Mouse (Mus musculus): ENCODE results near the gene Sox5. TPM values are rescaled to one million over a fixed set of nuclear protein-coding genes. Genes with fewer than 3 reads are reported as not detected.

Gene Sox5
- polyA plus RNA-seq, 1 experiment from 2014 or later = 198 TPM

DNA sequence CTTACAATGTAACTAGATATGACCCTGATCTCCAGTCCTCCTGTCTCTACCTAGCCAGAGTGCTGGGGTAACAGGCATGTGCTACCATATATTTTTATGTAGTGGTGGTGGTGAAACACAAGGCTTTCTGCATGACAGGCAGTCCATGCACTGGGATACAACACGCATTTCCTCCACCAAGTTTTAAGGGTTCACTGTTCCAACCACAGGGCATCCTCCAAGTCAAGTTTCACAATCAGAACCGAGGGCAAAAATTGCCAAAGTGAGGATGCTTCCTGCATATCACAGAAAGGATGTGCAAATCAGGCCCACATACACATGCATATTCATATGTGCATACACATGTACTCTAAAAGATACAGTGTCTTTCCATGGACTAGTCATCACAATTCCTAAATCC is 888.9 kb downstream of the Sox5 start:
- Histone ChIP-seq H3K4me3 (no peak overlapping the region), H3K4me2 (no peak overlapping the region), H3K9ac (no peak overlapping the region), H3K27ac (no peak overlapping the region), H3K36me3 (ENCODE audit: poor library complexity, severe bottlenecking) (no peaks in the 10 kb centered on the region), H3K9me3 (replicated peaks) (no peaks in the 10 kb centered on the region), H3K4me1 (no peaks in the 10 kb centered on the region), H3K27me3 (no peaks in the 10 kb centered on the region)
- WGBS = 95% methylated on average over 2 of the region's 2 CpGs
- no peak for ATAC-seq

DNA sequence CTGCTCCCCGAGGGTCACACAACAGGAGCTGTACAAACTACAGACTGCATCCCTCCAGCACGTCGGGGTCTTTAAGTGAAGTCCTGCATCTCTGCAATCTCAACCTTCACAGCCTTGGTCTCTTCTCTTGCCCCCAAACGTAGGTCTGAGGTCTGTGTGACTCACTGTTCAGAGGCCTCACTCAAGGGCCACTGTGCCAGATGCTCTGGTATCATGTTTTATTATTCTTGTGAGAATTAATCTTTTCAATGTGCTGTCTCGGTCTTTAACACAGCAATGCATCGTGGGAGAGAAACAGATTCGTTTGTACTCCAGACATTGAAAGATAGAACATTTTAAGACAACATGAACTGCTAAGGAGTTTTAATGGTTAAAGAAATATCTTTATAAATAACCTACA is 893.2 kb downstream of the Sox5 start:
- no peaks in the 10 kb centered on the region for H3K27me3 ChIP-seq
- no peaks in the 10 kb centered on the region for H3K9me3 ChIP-seq (replicated peaks)
- no peaks in the 10 kb centered on the region for H3K4me1 ChIP-seq
- H3K4me3 ChIP-seq = no peak overlapping the region
- 81% methylated on average over 7 of the region's 7 CpGs for WGBS
- no peak for ATAC-seq
- H3K27ac ChIP-seq = no peak overlapping the region
- H3K36me3 ChIP-seq (ENCODE audit: poor library complexity, severe bottlenecking) = peaks cover 6% of the 10 kb centered on the region
- no peak overlapping the region for H3K9ac ChIP-seq
- no peak overlapping the region for H3K4me2 ChIP-seq

DNA sequence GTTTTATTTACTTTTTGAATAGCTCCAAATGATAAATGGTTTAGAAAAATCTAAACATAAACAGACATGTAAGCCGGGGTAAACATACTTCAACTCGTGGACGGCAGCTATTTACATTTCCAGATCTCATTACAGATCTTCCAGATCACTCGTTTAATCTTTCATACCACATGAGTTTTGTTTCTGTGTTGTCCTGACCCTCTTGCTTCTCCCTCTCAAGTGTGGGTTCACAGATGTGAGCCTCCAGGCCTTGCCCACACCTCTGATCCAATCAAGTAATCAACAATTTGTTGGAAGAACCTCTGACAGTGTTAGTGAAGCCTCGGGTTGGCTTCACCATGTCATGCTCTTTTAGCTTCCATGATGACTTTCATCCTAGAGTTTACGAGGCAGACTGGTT is 903.3 kb downstream of the Sox5 start:
- Histone ChIP-seq H3K9me3 (replicated peaks) (no peaks in the 10 kb centered on the region), H3K27me3 (no peaks in the 10 kb centered on the region), H3K4me2 (no peak overlapping the region), H3K27ac (no peak overlapping the region), H3K9ac (no peak overlapping the region), H3K36me3 (ENCODE audit: poor library complexity, severe bottlenecking) (0 out of 2 replicates have a peak, but pooled peaks cover 2% of the 10 kb centered on the region), H3K4me1 (peaks cover 8% of the 10 kb centered on the region; the same call in 1 of the 2 replicates), H3K4me3 (no peak overlapping the region)
- WGBS = 90% methylated on average over 6 of the region's 6 CpGs
- ATAC-seq = no peak

DNA sequence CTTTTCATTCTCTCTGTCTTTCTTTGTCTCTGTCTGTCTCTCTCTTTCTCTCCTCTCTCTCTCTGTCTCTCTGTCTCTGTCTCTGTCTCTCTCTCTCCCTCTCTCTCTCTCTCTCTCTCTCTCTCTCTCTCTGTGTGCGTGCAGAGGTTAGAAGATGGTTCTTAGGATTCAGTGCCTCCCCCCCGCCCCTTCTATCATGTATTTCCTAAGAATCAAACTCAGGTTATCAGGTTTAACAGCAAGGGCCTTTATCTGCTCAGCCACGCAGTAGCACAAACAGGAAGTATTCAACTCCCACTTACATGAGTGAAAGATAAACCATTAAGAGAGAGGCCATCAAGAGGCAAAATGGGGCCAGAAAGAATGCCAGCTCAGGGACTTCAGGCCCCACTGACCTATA is 913.0 kb downstream of the Sox5 start:
- 91% methylated on average over 3 of the region's 3 CpGs for WGBS
- no peak for ATAC-seq

DNA sequence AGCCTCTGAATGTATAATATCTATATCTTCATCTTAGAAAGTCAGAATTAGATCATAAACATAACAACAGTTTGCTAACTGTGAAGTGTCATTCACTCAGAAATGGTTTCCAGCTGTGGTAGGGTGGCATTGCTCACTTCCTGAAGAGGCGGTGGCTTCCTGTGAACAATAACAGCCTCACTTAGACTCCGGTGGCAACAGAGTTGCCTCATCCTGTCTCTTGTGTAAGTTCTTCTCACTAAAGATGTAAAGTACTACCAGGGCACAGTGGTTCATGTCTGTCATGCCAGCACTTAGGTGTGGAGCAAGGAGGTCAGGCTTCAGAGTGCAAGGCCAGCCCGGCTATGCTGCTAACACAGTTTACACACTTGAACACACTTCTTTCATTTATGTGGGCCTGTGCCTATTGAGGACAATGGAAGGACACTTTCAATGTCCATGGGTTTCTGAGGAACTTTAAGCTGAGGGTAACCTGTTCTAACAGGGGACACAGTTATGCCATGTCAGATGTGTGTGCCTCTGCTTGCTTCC is 913.6 kb downstream of the Sox5 start:
- Histone ChIP-seq H3K4me1 (peaks cover 7% of the 10 kb centered on the region; the same call in 1 of the 2 replicates), H3K27me3 (no peaks in the 10 kb centered on the region)

More for the DNA sequence above, 913.0 kb downstream of the Sox5 start:
- Histone ChIP-seq H3K9me3 (replicated peaks) (no peaks in the 10 kb centered on the region), H3K27me3 (no peaks in the 10 kb centered on the region), H3K4me3 (no peak overlapping the region), H3K27ac (no peak overlapping the region), H3K9ac (no peak overlapping the region), H3K4me2 (no peak overlapping the region), H3K36me3 (ENCODE audit: poor library complexity, severe bottlenecking) (peaks cover 18% of the 10 kb centered on the region; the same call in 1 of the 2 replicates), H3K4me1 (peaks cover 4% of the 10 kb centered on the region; the same call in 1 of the 2 replicates)

DNA sequence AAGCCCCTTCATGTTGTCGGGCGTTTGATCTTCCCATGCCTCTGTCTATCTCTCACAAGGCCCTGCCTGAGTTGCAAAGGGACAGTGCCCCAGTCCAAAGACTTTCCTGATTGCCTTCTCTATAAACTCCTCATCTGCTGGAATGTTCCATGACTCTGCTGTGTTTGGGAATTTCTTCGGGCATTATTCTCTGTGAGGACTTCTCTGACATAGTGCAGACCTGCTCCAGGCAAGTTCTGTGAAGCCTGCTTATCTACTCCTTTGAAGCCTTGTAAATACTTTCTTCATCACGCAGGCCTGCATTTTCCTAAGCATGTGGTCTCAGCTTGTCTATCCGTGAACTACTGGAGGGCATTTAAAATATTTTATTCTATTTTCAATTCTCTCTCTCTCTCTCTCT is 914.7 kb downstream of the Sox5 start:
- H3K9ac ChIP-seq = no peak overlapping the region
- H3K9me3 ChIP-seq (replicated peaks) = no peaks in the 10 kb centered on the region
- 81% methylated on average over 5 of the region's 5 CpGs for WGBS
- no peak for ATAC-seq
- peaks cover 8% of the 10 kb centered on the region; the same call in 1 of the 2 replicates for H3K4me1 ChIP-seq
- H3K27ac ChIP-seq = no peak overlapping the region
- H3K36me3 ChIP-seq (ENCODE audit: poor library complexity, severe bottlenecking) = peaks cover 8% of the 10 kb centered on the region; the same call in 1 of the 2 replicates
- no peak overlapping the region for H3K4me3 ChIP-seq
- no peaks in the 10 kb centered on the region for H3K27me3 ChIP-seq
- H3K4me2 ChIP-seq = no peak overlapping the region

More for the DNA sequence above, 913.6 kb downstream of the Sox5 start:
- Histone ChIP-seq H3K4me2 (no peak overlapping the region), H3K36me3 (ENCODE audit: poor library complexity, severe bottlenecking) (peaks cover 18% of the 10 kb centered on the region; the same call in 1 of the 2 replicates), H3K9me3 (replicated peaks) (no peaks in the 10 kb centered on the region), H3K9ac (no peak overlapping the region), H3K27ac (no peak overlapping the region), H3K4me3 (no peak overlapping the region)
- no peak for ATAC-seq
- 86% methylated on average over 3 of the region's 3 CpGs for WGBS

DNA sequence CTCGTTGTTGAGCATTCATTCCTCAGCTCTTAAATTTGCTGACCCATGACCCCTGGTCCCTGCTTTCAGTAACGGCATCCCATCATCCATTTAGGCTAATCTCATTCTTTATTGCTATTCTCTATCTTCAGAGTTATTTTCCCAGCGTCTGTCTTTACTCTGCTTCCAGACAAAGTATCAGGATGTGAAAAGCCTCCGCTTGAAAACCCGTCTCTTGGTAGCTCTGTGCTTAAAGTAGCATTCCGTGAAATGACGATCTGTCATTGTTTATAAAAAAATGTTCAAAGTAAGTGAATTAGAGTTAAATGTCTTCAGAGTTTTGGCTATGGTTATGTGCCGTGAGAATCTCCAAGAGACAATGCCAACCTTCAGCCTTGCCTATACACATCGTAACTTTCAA is 915.2 kb downstream of the Sox5 start:
- no peak for ATAC-seq
- no peak overlapping the region for H3K4me2 ChIP-seq
- 75% methylated on average over 9 of the region's 9 CpGs for WGBS
- H3K27ac ChIP-seq = no peak overlapping the region
- peaks cover 6% of the 10 kb centered on the region; the same call in 1 of the 2 replicates for H3K36me3 ChIP-seq (ENCODE audit: poor library complexity, severe bottlenecking)
- H3K9me3 ChIP-seq (replicated peaks) = no peaks in the 10 kb centered on the region
- H3K27me3 ChIP-seq = no peaks in the 10 kb centered on the region
- peaks cover 8% of the 10 kb centered on the region; the same call in 1 of the 2 replicates for H3K4me1 ChIP-seq
- no peak overlapping the region for H3K4me3 ChIP-seq
- H3K9ac ChIP-seq = no peak overlapping the region

DNA sequence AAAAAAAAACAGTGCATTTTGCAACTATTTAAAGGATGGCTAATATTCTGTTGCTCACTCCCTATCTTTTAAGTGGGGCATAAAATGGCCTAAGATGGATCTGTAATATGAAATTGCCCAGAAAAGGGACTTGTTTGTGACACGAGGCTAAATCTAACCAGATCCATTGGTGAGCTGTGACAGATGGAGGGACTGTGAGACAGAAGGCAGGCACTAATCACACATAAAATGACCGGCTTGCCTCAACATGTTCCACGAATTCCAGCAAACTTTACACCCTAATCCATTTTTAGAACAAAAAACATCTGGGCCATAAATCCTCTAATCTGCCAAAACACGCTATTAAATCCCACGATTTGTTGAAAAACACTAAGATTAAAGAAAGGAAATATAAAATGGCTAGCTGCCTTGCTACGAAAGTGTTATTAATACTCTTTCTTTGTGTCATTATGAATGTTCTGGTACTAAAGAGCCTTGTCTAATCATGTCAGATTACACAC is 919.1 kb downstream of the Sox5 start:
- H3K9me3 ChIP-seq (replicated peaks) = no peaks in the 10 kb centered on the region
- H3K4me3 ChIP-seq = no peak overlapping the region
- WGBS = 63% methylated on average over 6 of the region's 6 CpGs
- H3K27me3 ChIP-seq = no peaks in the 10 kb centered on the region
- H3K9ac ChIP-seq = no peak overlapping the region
- peaks cover 19% of the 10 kb centered on the region for H3K36me3 ChIP-seq (ENCODE audit: poor library complexity, severe bottlenecking)
- ATAC-seq = no peak
- H3K4me1 ChIP-seq = peaks cover 8% of the 10 kb centered on the region; the same call in 1 of the 2 replicates
- H3K27ac ChIP-seq = no peak overlapping the region
- no peak overlapping the region for H3K4me2 ChIP-seq

DNA sequence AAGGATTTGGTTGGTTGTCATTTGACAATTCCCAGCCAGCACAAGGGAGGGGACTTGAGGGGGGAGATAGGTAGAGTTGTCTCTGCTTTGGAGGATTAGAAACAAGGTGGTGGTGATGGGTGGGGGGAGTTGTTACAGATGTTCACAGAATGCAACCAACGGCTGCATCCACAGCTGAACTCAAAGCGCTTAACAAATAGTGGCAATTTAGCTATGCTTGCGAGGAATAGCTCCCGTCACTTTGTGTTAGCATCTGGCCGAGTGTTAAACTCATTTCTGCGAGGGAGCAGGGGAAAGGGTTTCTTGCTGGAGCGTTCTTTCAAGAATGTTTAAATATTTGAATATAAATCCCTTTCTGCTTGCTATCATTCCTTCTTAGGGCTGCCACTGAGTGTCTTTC is 921.7 kb downstream of the Sox5 start:
- no peak overlapping the region for H3K4me2 ChIP-seq
- H3K4me1 ChIP-seq = peaks cover 13% of the 10 kb centered on the region
- 83% methylated on average over 7 of the region's 7 CpGs for WGBS
- no peak overlapping the region for H3K27ac ChIP-seq
- no peaks in the 10 kb centered on the region for H3K9me3 ChIP-seq (replicated peaks)
- H3K27me3 ChIP-seq = no peaks in the 10 kb centered on the region
- no peak overlapping the region for H3K9ac ChIP-seq
- H3K36me3 ChIP-seq (ENCODE audit: poor library complexity, severe bottlenecking) = peaks cover 19% of the 10 kb centered on the region
- no peak overlapping the region for H3K4me3 ChIP-seq
- no peak for ATAC-seq

DNA sequence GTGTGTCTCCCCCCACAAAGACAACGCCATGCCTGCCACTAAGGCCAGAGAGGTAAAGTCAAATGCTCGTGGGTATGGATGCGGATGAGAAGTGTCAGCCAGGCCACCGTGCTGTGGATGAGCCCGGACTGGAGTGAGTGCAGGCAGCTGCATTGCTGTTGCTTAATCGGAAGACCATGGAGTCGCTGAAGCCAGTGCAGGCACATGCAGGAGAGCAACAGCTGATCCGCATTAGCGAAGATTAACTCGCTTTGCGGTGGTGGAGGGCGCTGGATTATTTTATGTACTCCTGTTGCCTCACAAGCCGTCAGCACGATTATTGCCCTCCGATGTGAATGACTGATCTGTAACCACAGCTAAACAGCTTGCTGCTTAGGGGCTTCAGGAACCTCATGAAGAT is 922.2 kb downstream of the Sox5 start:
- 88% methylated on average over 15 of the region's 15 CpGs for WGBS
- H3K27ac ChIP-seq = no peak overlapping the region
- H3K4me3 ChIP-seq = no peak overlapping the region
- H3K27me3 ChIP-seq = no peaks in the 10 kb centered on the region
- peaks cover 19% of the 10 kb centered on the region for H3K36me3 ChIP-seq (ENCODE audit: poor library complexity, severe bottlenecking)
- H3K4me1 ChIP-seq = peaks cover 14% of the 10 kb centered on the region
- no peak overlapping the region for H3K9ac ChIP-seq
- ATAC-seq = no peak
- H3K9me3 ChIP-seq (replicated peaks) = no peaks in the 10 kb centered on the region
- no peak overlapping the region for H3K4me2 ChIP-seq

DNA sequence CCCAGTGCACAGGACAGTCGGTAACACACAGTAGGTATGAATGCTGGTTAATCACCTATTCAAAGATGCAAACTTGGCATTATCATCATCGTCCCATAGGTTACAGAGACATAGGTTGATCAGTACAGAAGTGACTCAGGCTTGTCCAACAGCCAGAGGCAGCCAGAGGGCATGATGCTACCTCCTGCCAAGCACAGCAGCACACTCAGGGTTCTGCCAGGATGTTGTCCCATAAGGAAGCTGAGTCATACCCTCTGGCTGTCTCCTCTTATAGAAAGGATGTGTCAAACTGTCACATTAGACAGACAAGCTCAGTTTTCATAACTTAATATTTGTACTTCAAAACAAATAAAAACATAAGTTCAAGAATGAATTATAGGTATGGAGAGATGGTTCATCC is 923.2 kb downstream of the Sox5 start:
- H3K27ac ChIP-seq = no peak overlapping the region
- no peaks in the 10 kb centered on the region for H3K27me3 ChIP-seq
- H3K4me1 ChIP-seq = peaks cover 10% of the 10 kb centered on the region
- WGBS = 94% methylated on average over 2 of the region's 2 CpGs
- H3K4me2 ChIP-seq = no peak overlapping the region
- H3K9ac ChIP-seq = no peak overlapping the region
- no peaks in the 10 kb centered on the region for H3K9me3 ChIP-seq (replicated peaks)
- no peak overlapping the region for H3K4me3 ChIP-seq
- ATAC-seq = no peak
- H3K36me3 ChIP-seq (ENCODE audit: poor library complexity, severe bottlenecking) = peaks cover 19% of the 10 kb centered on the region

DNA sequence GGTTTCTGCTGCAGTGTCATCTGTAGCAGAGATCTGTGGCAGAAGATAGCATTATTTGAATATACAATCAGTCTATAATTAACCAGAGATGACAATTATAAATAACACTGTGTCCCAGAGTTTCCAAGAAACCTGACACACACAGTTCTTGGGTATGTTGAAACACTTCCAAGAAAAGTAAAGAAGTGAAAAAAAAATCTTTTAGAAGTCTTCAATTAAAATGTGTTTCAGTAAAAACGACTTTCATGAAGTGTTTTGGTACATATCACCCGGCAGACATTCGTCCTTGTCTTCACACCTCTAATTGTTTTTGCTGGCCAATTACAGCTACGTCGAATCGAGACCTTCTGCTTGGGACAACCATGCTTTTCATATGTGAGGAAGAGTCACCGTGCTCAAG is 924.4 kb downstream of the Sox5 start:
- 76% methylated on average over 7 of the region's 7 CpGs for WGBS
- Histone ChIP-seq H3K27me3 (no peaks in the 10 kb centered on the region), H3K4me3 (no peak overlapping the region), H3K9ac (no peak overlapping the region), H3K27ac (no peak overlapping the region), H3K4me2 (no peak overlapping the region), H3K9me3 (replicated peaks) (no peaks in the 10 kb centered on the region), H3K36me3 (ENCODE audit: poor library complexity, severe bottlenecking) (peaks cover 19% of the 10 kb centered on the region), H3K4me1 (peaks cover 5% of the 10 kb centered on the region; the same call in 1 of the 2 replicates)
- ATAC-seq = no peak

DNA sequence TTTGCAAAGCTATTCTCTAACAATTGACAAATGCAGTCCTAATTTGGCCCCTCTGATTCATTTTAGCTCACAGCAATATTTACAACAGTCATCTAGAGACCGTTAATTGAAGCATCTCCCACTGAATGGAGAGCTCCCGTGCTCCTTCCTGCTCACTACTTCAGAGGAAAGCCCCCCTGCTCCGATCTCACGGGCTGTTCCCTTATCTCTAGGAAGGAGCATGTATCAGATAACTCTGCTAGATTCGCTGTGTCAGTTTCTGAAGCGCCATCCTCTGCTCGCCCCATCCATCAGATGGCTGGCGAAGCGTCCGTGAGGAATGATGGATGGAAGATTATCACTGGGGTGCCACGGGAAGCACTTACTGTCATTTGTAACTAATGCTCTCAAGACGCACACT is 926.4 kb downstream of the Sox5 start:
- no peak overlapping the region for H3K4me2 ChIP-seq
- no peak overlapping the region for H3K4me3 ChIP-seq
- ATAC-seq = no peak
- 72% methylated on average over 12 of the region's 12 CpGs for WGBS
- H3K27me3 ChIP-seq = no peaks in the 10 kb centered on the region
- H3K36me3 ChIP-seq (ENCODE audit: poor library complexity, severe bottlenecking) = peaks cover 10% of the 10 kb centered on the region; the same call in 1 of the 2 replicates
- no peaks in the 10 kb centered on the region for H3K9me3 ChIP-seq (replicated peaks)
- no peak overlapping the region for H3K9ac ChIP-seq
- H3K4me1 ChIP-seq = peaks cover 5% of the 10 kb centered on the region; the same call in 1 of the 2 replicates
- no peak overlapping the region for H3K27ac ChIP-seq

Measured in forebrain, embryonic 13.5 days (tissue).